Mouse (Mus musculus) brain, embryonic 18.5 days (tissue): ENCODE data around the gene Dscaml1.
"Not testable (repeated sequence)": the region's sequence is repeated elsewhere in the genome, so short reads cannot be mapped to it uniquely, and the experiment has no call there.

ENCODE experiments used
- DNase-seq: peaks from one replicate; pipeline ENCODE4 v3.0.0-alpha.2; 2012; ENCODE audit warnings: low read depth, low spot score

Dscaml1 gene

GRCm38 (mm10) chr9:45774088-45774487, 347.7 kb downstream of the Dscaml1 start:
- no peak for DNase-seq

GRCm38 (mm10) chr9:45776176-45776575, 349.7 kb downstream of the Dscaml1 start:
- DNase-seq = not testable (repeated sequence)

GRCm38 (mm10) chr9:45779201-45779600, 352.8 kb downstream of the Dscaml1 start:
- DNase-seq = no peak

- no peak for DNase-seq
Measured at GRCm38 (mm10) chr9:45783249-45784069, 357.0 kb downstream of the Dscaml1 start.

- DNase-seq = no peak
Measured at GRCm38 (mm10) chr9:45787071-45787470, 360.6 kb downstream of the Dscaml1 start.

- DNase-seq = no peak
Measured at GRCm38 (mm10) chr9:45787547-45787946, 361.1 kb downstream of the Dscaml1 start.

- DNase-seq = no peak
Measured at GRCm38 (mm10) chr9:45788405-45788804, 362.0 kb downstream of the Dscaml1 start.

- DNase-seq = no peak
Measured at GRCm38 (mm10) chr9:45791456-45792142, 365.2 kb downstream of the Dscaml1 start.

- no peak for DNase-seq
Measured at GRCm38 (mm10) chr9:45792235-45792634, 365.8 kb downstream of the Dscaml1 start.

GRCm38 (mm10) chr9:45793697-45794096, 367.3 kb downstream of the Dscaml1 start:
- DNase-seq = no peak

GRCm38 (mm10) chr9:45795722-45796121, 369.3 kb downstream of the Dscaml1 start:
- DNase-seq = no peak

- DNase-seq = no peak
Measured at GRCm38 (mm10) chr9:45797271-45797670, 370.8 kb downstream of the Dscaml1 start.

- peak; percentile 32 for DNase-seq
Measured at GRCm38 (mm10) chr9:45798467-45799164, 372.2 kb downstream of the Dscaml1 start.

- DNase-seq = peak; percentile 50
Measured at GRCm38 (mm10) chr9:45799402-45799801, 373.0 kb downstream of the Dscaml1 start.
